Mouse (Mus musculus) small intestine, adult 2 months (tissue): ENCODE measurements around the gene Sorl1.

Source experiments
- CTCF ChIP-seq: fragments of 200-500 bp; IDR thresholded peaks from 2 replicates; pipeline ENCODE4 v1.5.1; 2012; ENCODE audit warnings: low read depth, mild to moderate bottlenecking, control low read depth, inconsistent platforms, low read length, moderate library complexity, mixed read lengths; ENCODE audit not compliant: insufficient replicate concordance, insufficient read length; ENCODE audit errors: extremely low read depth
- POLR2A ChIP-seq: fragments of 200-500 bp; IDR thresholded peaks from 2 replicates; pipeline ENCODE4 v1.6.1; 2012; ENCODE audit warnings: low read depth, mild to moderate bottlenecking, control low read depth, inconsistent platforms, low read length, moderate library complexity

- TF ChIP-seq POLR2A (no peak), CTCF (no peak)
Observed at GRCm38 (mm10) chr9:42106305-42106704, 17.8 kb downstream of the Sorl1 start.
